Mouse (Mus musculus) MEL (cell line): ENCODE data around the gene Rhd. TPM values are rescaled to one million over a fixed set of nuclear protein-coding genes. Genes with fewer than 3 reads are reported as not detected.
A peak's percentile ranks its signal among the peaks of the same experiment; 100 is the strongest.

Source experiments
- DNase-seq: peaks from one replicate; pipeline ENCODE4 v3.0.0; 2011; ENCODE audit warnings: low read depth, low spot score
- H3K27ac ChIP-seq: 2 replicates; pipeline ENCODE4 v1.5.1; 2012; ENCODE audit warnings: low read depth, mild to moderate bottlenecking, control low read depth, low read length, moderate library complexity; ENCODE audit not compliant: control insufficient read depth
- H3K27me3 ChIP-seq, 2 experiments: fragments of 150-350 bp in 1 of 2; sonication (generic) in 1 of 2; 2 replicates each; pipeline ENCODE4 v1.6.1; 2012; ENCODE audit warnings: low read length in 2 of 2, mild to moderate bottlenecking in 2 of 2, improper control_type of control experiment in 1 of 2, moderate library complexity in 1 of 2; ENCODE audit not compliant: insufficient read depth in 2 of 2, control insufficient read depth in 1 of 2
- H3K36me3 ChIP-seq, 2 experiments: 2 replicates each; pipeline ENCODE4 v1.6.1; 2012 to 2014; ENCODE audit warnings: low read length in 2 of 2, improper control_type of control experiment in 1 of 2, inconsistent platforms in 1 of 2, mild to moderate bottlenecking in 1 of 2; ENCODE audit not compliant: insufficient read depth in 2 of 2, control insufficient read depth in 1 of 2
- H3K4me1 ChIP-seq, 2 experiments: fragments of 150-350 bp in 1 of 2; sonication (generic) in 1 of 2; 2 replicates each; pipeline ENCODE4 v1.6.1; 2012; ENCODE audit warnings: low read length in 2 of 2, improper control_type of control experiment in 1 of 2, mild to moderate bottlenecking in 1 of 2; ENCODE audit not compliant: insufficient read depth in 2 of 2, control insufficient read depth in 1 of 2
- H3K4me3 ChIP-seq, 2 experiments: fragments of 150-350 bp in 1 of 2; sonication (generic) in 1 of 2; 2 replicates each; pipeline ENCODE4 v1.5.1; 2012; ENCODE audit warnings: low read depth in 2 of 2, low read length in 2 of 2, mild to moderate bottlenecking in 2 of 2, moderate library complexity in 2 of 2, control low read depth in 1 of 2, improper control_type of control experiment in 1 of 2; ENCODE audit not compliant: control insufficient read depth in 1 of 2, insufficient read depth in 1 of 2
- H3K79me2 ChIP-seq: 2 replicates; pipeline ENCODE4 v1.6.1; 2012; ENCODE audit warnings: mild to moderate bottlenecking, low read length, moderate library complexity; ENCODE audit not compliant: control insufficient read depth, poor library complexity, insufficient read depth
- H3K9ac ChIP-seq: 2 replicates; pipeline ENCODE4 v1.6.1; 2012; ENCODE audit warnings: low read depth, mild to moderate bottlenecking, control low read depth, low read length, moderate library complexity; ENCODE audit not compliant: control insufficient read depth, poor library complexity, severe bottlenecking
- H3K9me3 ChIP-seq: fragments of 150-350 bp; sonication (generic); replicated peaks from 2 replicates; pipeline ENCODE4 v1.6.1; 2012; ENCODE audit warnings: mild to moderate bottlenecking, low read length, improper control_type of control experiment, moderate library complexity; ENCODE audit not compliant: insufficient read depth
- E2F4 ChIP-seq: IDR thresholded peaks from 2 replicates; pipeline ENCODE4 v1.6.1; 2011; ENCODE audit warnings: low read depth, low read length, improper control_type of control experiment, borderline replicate concordance
- EP300 ChIP-seq, 2 experiments: IDR thresholded peaks; 2 replicates each; pipeline ENCODE4 v1.6.1; 2011; ENCODE audit warnings: improper control_type of control experiment in 2 of 2, low read length in 2 of 2, low read depth in 1 of 2, mild to moderate bottlenecking in 1 of 2
- GABPA ChIP-seq: IDR thresholded peaks from 2 replicates; pipeline ENCODE4 v1.6.1; 2012; ENCODE audit warnings: low read depth, mild to moderate bottlenecking, inconsistent platforms, low read length, improper control_type of control experiment, moderate library complexity
- KAT2A ChIP-seq: conservative IDR thresholded peaks from 2 replicates; pipeline ENCODE4 v1.6.1; 2012; ENCODE audit warnings: low read depth, low read length, improper control_type of control experiment, inconsistent platforms
- MAX ChIP-seq: IDR thresholded peaks from 2 replicates; pipeline ENCODE4 v1.6.1; 2011; ENCODE audit warnings: low read length, improper control_type of control experiment
- MAZ ChIP-seq: IDR thresholded peaks from 2 replicates; pipeline ENCODE4 v1.6.1; 2012; ENCODE audit warnings: low read depth, mild to moderate bottlenecking, inconsistent platforms, low read length, improper control_type of control experiment
- MEF2A ChIP-seq: IDR thresholded peaks from 2 replicates; pipeline ENCODE4 v1.6.1; 2014; ENCODE audit warnings: low read depth, mild to moderate bottlenecking, inconsistent platforms, low read length, improper control_type of control experiment; ENCODE audit not compliant: poor library complexity, insufficient replicate concordance, severe bottlenecking; ENCODE audit errors: extremely low read depth
- MXI1 ChIP-seq: IDR thresholded peaks from 2 replicates; pipeline ENCODE4 v1.6.1; 2011; ENCODE audit warnings: mild to moderate bottlenecking, low read depth, low read length, improper control_type of control experiment
- MYC ChIP-seq: IDR thresholded peaks from 2 replicates; pipeline ENCODE4 v1.6.1; 2011; ENCODE audit warnings: low read depth, mild to moderate bottlenecking, low read length, improper control_type of control experiment, moderate library complexity
- NRF1 ChIP-seq: IDR thresholded peaks from 2 replicates; pipeline ENCODE4 v1.6.1; 2014; ENCODE audit warnings: low read depth, mild to moderate bottlenecking, inconsistent platforms, low read length, improper control_type of control experiment, moderate library complexity; ENCODE audit not compliant: poor library complexity, insufficient read depth, severe bottlenecking
- POLR2AphosphoS5 ChIP-seq: IDR thresholded peaks from 2 replicates; pipeline ENCODE4 v1.6.1; 2012; ENCODE audit warnings: low read depth, borderline replicate concordance, mild to moderate bottlenecking, inconsistent platforms, low read length, moderate library complexity, mixed read lengths
- SIN3A ChIP-seq: IDR thresholded peaks from 2 replicates; pipeline ENCODE4 v1.6.1; 2012; ENCODE audit warnings: low read length, improper control_type of control experiment, inconsistent platforms
- TBP ChIP-seq: IDR thresholded peaks from 2 replicates; pipeline ENCODE4 v1.8.0; 2011; ENCODE audit warnings: low read depth, low read length, improper control_type of control experiment
- USF2 ChIP-seq, 2 experiments: IDR thresholded peaks; 2 replicates each; pipeline ENCODE4 v1.6.1; 2011 to 2012; ENCODE audit warnings: improper control_type of control experiment in 2 of 2, low read length in 2 of 2, borderline replicate concordance in 1 of 2, inconsistent platforms in 1 of 2, low read depth in 1 of 2, mild to moderate bottlenecking in 1 of 2; ENCODE audit not compliant: insufficient read depth in 1 of 2
- ZC3H11A ChIP-seq: IDR thresholded peaks from 2 replicates; pipeline ENCODE4 v1.6.1; 2012; ENCODE audit warnings: low read depth, mild to moderate bottlenecking, inconsistent platforms, low read length, improper control_type of control experiment
- polyA plus RNA-seq, 2 experiments: library from polyadenylated mRNA; stranded (reverse) in 1 of 2; unstranded in 1 of 2; fragments of >175 nt in 1 of 2; fragments of >200 nt in 1 of 2; gene quantifications; 2 replicates each; pipeline versions ENCODE4 v1.2.1 to v1.2.4; 2012; ENCODE audit warnings: low replicate concordance in 2 of 2, low read depth in 1 of 2; ENCODE audit not compliant: insufficient read length in 2 of 2, insufficient read depth in 1 of 2, missing spikeins in 1 of 2
- total RNA-seq: library from RNA; depleted of rRNA; stranded (reverse); fragments of 300-350 nt; gene quantifications from 2 replicates; pipeline ENCODE4 v1.2.3, GENCODE M21; 2012

Rhd gene
- total and polyA plus RNA-seq, 3 experiments = 49.9 to 176 TPM; not detected in 1

DNA sequence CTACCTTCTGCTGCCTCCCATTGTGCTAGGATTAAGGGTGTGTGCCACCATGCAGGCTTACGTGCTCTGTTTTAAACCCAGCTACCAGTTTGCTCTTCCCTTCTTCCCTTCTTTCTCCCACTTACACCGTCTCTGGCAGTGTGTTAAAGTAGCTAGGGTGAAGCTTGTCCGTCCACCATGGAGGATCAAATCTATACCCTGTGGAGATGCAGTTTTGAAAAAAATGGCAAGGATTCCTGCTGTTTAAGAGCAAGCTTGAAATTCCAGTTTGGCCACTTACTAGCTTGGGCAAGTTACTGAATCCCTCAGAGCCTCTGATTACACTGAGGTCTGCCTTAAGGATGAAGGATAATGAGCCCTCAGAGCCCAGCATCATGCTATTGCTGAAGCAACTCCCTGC, 9.0 kb upstream of the Rhd start:
- TF ChIP-seq MXI1 (no peak), POLR2AphosphoS5 (no peak), MAX (no peak), ZC3H11A (no peak), SIN3A (no peak), USF2 (IDR thresholded peaks at IDR 0.05; ENCODE audit: borderline replicate concordance in 1 of 2, insufficient read depth in 1 of 2, low read depth in 1 of 2, low read length in 2 of 2) (no peak)
- Histone ChIP-seq H3K4me1 (peaks cover 3 to 30% of the 10 kb centered on the region in 2 experiments; a peak in 3 of 4 replicates), H3K9me3 (no peaks in the 10 kb centered on the region), H3K4me3 (no peak overlapping the region), H3K27me3 (no peaks in the 10 kb centered on the region), H3K27ac (no peak overlapping the region), H3K79me2 (peaks cover 24% of the 10 kb centered on the region), H3K36me3 (peaks cover 0 to 17% of the 10 kb centered on the region in 2 experiments; a peak in 2 of 4 replicates), H3K9ac (no peak overlapping the region)
- DNase-seq = no peak

- TF ChIP-seq KAT2A = no peak
- TF ChIP-seq POLR2AphosphoS5 = no peak
- no peak for TF ChIP-seq MAZ
- TF ChIP-seq GABPA = no peak
- Histone ChIP-seq H3K27ac (no peak overlapping the region), H3K27me3 (no peaks in the 10 kb centered on the region), H3K79me2 (peaks cover 20% of the 10 kb centered on the region), H3K9ac (no peak overlapping the region), H3K4me1 (peaks cover 1 to 27% of the 10 kb centered on the region in 2 experiments; a peak in 3 of 4 replicates), H3K4me3 (no peak overlapping the region), H3K36me3 (peaks cover 0 to 12% of the 10 kb centered on the region in 2 experiments; a peak in 2 of 4 replicates), H3K9me3 (no peaks in the 10 kb centered on the region)
- DNase-seq = no peak
Observed at GRCm38 (mm10) chr4:134856056-134856455, 8.3 kb upstream of the Rhd start.

GRCm38 (mm10) chr4:134856501-134856900, 7.8 kb upstream of the Rhd start:
- H3K79me2 ChIP-seq = peaks cover 19% of the 10 kb centered on the region
- H3K9me3 ChIP-seq = no peaks in the 10 kb centered on the region
- no peaks in the 10 kb centered on the region for H3K27me3 ChIP-seq
- H3K9ac ChIP-seq = no peak overlapping the region
- no peak overlapping the region for H3K4me3 ChIP-seq
- DNase-seq = peak; percentile 33
- H3K4me1 ChIP-seq = peaks cover 0 to 26% of the 10 kb centered on the region in 2 experiments; a peak in 2 of 4 replicates
- TF ChIP-seq NRF1 = no peak
- no peak for TF ChIP-seq E2F4
- no peak for TF ChIP-seq EP300 (IDR thresholded peaks at IDR 0.05; ENCODE audit: low read depth in 1 of 2, low read length in 2 of 2)
- TF ChIP-seq USF2 (IDR thresholded peaks at IDR 0.05; ENCODE audit: borderline replicate concordance in 1 of 2, insufficient read depth in 1 of 2, low read depth in 1 of 2, low read length in 2 of 2) = no peak
- no peak for TF ChIP-seq MYC
- no peak for TF ChIP-seq TBP
- TF ChIP-seq MEF2A = no peak
- no peak overlapping the region for H3K27ac ChIP-seq
- H3K36me3 ChIP-seq = peaks cover 0 to 9% of the 10 kb centered on the region in 2 experiments; a peak in 2 of 4 replicates
